Mouse (Mus musculus): ENCODE results near the gene Ttyh1.
"Not testable (repeated sequence)": the region's sequence is repeated elsewhere in the genome, so short reads cannot be mapped to it uniquely, and the experiment has no call there.

Gene Ttyh1

GRCm38 (mm10) chr7:4143506-4143905 lies 24.3 kb downstream of the Ttyh1 start:
- no peak for DNase-seq (ENCODE audit: low read depth, low spot score)

- DNase-seq (ENCODE audit: low read depth, low spot score) = no peak
Observed at GRCm38 (mm10) chr7:4144046-4144445, 24.8 kb downstream of the Ttyh1 start.

GRCm38 (mm10) chr7:4144766-4145551 lies 25.8 kb downstream of the Ttyh1 start:
- DNase-seq (ENCODE audit: low read depth, low spot score) = no peak

GRCm38 (mm10) chr7:4145552-4146190 lies 26.5 kb downstream of the Ttyh1 start:
- no peak for DNase-seq (ENCODE audit: low read depth, low spot score)

GRCm38 (mm10) chr7:4146241-4147180 lies 27.3 kb downstream of the Ttyh1 start:
- DNase-seq (ENCODE audit: low read depth, low spot score) = no peak

- no peak for DNase-seq (ENCODE audit: low read depth, low spot score)
Observed at GRCm38 (mm10) chr7:4147371-4147770, 28.2 kb downstream of the Ttyh1 start.

- no peak for DNase-seq (ENCODE audit: low read depth, low spot score)
Observed at GRCm38 (mm10) chr7:4147836-4148235, 28.6 kb downstream of the Ttyh1 start.

- DNase-seq (ENCODE audit: low read depth, low spot score) = no peak
Observed at GRCm38 (mm10) chr7:4148341-4149208, 29.4 kb downstream of the Ttyh1 start.

GRCm38 (mm10) chr7:4149209-4150054 lies 30.2 kb downstream of the Ttyh1 start:
- peak; percentile 88 for DNase-seq (ENCODE audit: low read depth, low spot score)

GRCm38 (mm10) chr7:4150059-4150541 lies 30.9 kb downstream of the Ttyh1 start, which contains the start of gene Leng9:
TSS of gene Leng9 (minus strand) at chr7:4150374.
- DNase-seq (ENCODE audit: low read depth, low spot score) = no peak

GRCm38 (mm10) chr7:4150811-4151221 lies 31.6 kb downstream of the Ttyh1 start:
- peak; percentile 61 for DNase-seq (ENCODE audit: low read depth, low spot score)

GRCm38 (mm10) chr7:4151241-4151640 lies 32.0 kb downstream of the Ttyh1 start:
- DNase-seq (ENCODE audit: low read depth, low spot score) = no peak

- DNase-seq (ENCODE audit: low read depth, low spot score) = no peak
Observed at GRCm38 (mm10) chr7:4154356-4154755, 35.1 kb downstream of the Ttyh1 start.

- no peak for DNase-seq (ENCODE audit: low read depth, low spot score)
Observed at GRCm38 (mm10) chr7:4154976-4155375, 35.8 kb downstream of the Ttyh1 start.

GRCm38 (mm10) chr7:4161596-4161995 lies 42.4 kb downstream of the Ttyh1 start:
- not testable (repeated sequence) for DNase-seq (ENCODE audit: low read depth, low spot score)

GRCm38 (mm10) chr7:4163571-4164072 lies 44.4 kb downstream of the Ttyh1 start:
- DNase-seq (ENCODE audit: low read depth, low spot score) = peak; percentile 10

- DNase-seq (ENCODE audit: low read depth, low spot score) = peak; percentile 57
Observed at GRCm38 (mm10) chr7:4164090-4164910, 45.1 kb downstream of the Ttyh1 start, which contains the start of gene Cdc42ep5. TSS of gene Cdc42ep5 (minus strand) at chr7:4164860.

- DNase-seq (ENCODE audit: low read depth, low spot score) = no peak
Observed at GRCm38 (mm10) chr7:4165286-4165685, 46.1 kb downstream of the Ttyh1 start.

GRCm38 (mm10) chr7:4167098-4167497 lies 47.9 kb downstream of the Ttyh1 start:
- no peak for DNase-seq (ENCODE audit: low read depth, low spot score)

Data from skeletal muscle tissue, adult 2 months (tissue).